Mouse (Mus musculus) embryonic facial prominence, embryonic 12.5 days (tissue): ENCODE results near the gene Ucp1. TPM values are rescaled to one million over a fixed set of nuclear protein-coding genes. Genes with fewer than 3 reads are reported as not detected.
"Not testable (repeated sequence)": the region's sequence is repeated elsewhere in the genome, so short reads cannot be mapped to it uniquely, and the experiment has no call there.

Experiments used
- ATAC-seq: fragments of 200-750 bp; cut with Nextera tagmentation; 2 replicates; pipeline ENCODE4 v1.8.0; 2017; ENCODE audit not compliant: insufficient number of reproducible peaks, insufficient read depth, low FRiP score, low TSS enrichment
- H3K27ac ChIP-seq: fragments of 300-500 bp; sonication (generic); 2 replicates; pipeline ENCODE4 v1.5.1; 2016; ENCODE audit warnings: mild to moderate bottlenecking
- H3K27me3 ChIP-seq: fragments of 300-500 bp; sonication (generic); 2 replicates; pipeline ENCODE4 v1.6.1; 2016; ENCODE audit warnings: mild to moderate bottlenecking, moderate library complexity
- H3K36me3 ChIP-seq: fragments of 300-500 bp; sonication (generic); 2 replicates; pipeline ENCODE4 v1.6.1; 2016; ENCODE audit warnings: mild to moderate bottlenecking
- H3K4me1 ChIP-seq: fragments of 300-500 bp; sonication (generic); 2 replicates; pipeline ENCODE4 v1.6.1; 2016
- H3K4me2 ChIP-seq: fragments of 300-500 bp; sonication (generic); replicated peaks from 2 replicates; pipeline ENCODE4 v1.6.1; 2016; ENCODE audit warnings: mild to moderate bottlenecking, moderate library complexity
- H3K4me3 ChIP-seq: fragments of 300-500 bp; sonication (generic); 2 replicates; pipeline ENCODE4 v1.5.1; 2016; ENCODE audit warnings: mild to moderate bottlenecking
- H3K9ac ChIP-seq: fragments of 300-500 bp; sonication (generic); 2 replicates; pipeline ENCODE4 v1.6.1; 2016; ENCODE audit warnings: mild to moderate bottlenecking, moderate library complexity
- H3K9me3 ChIP-seq: fragments of 300-500 bp; sonication (generic); 2 replicates; pipeline ENCODE4 v1.6.1; 2016; ENCODE audit warnings: mild to moderate bottlenecking, moderate library complexity
- WGBS: fragments of 180-500 bp; shearing (Covaris S2); methylation state at CpG from one replicate; pipeline ENCODE4 v1.1.7; 2016; 5-methylcytosine and 5-hydroxymethylcytosine counted together
- polyA plus RNA-seq: library from polyadenylated mRNA; unstranded; fragments of >200 nt; fragmentation: Nextera tagmentation; extraction: Ambion mirVana; gene quantifications from 2 replicates; pipeline ENCODE4 v1.2.1, GENCODE M21; 2016

Ucp1 gene
- polyA plus RNA-seq, 1 experiment from 2014 or later = not detected

GRCm38 (mm10) chr8:83285391-83285790 is 4.8 kb upstream of the Ucp1 start:
- no peak overlapping the region for H3K27ac ChIP-seq
- no peak overlapping the region for H3K4me3 ChIP-seq
- H3K27me3 ChIP-seq = peaks cover 17% of the 10 kb centered on the region
- no peak for ATAC-seq
- H3K9me3 ChIP-seq = no peaks in the 10 kb centered on the region
- H3K4me1 ChIP-seq = no peaks in the 10 kb centered on the region
- no peaks in the 10 kb centered on the region for H3K36me3 ChIP-seq
- no peak overlapping the region for H3K9ac ChIP-seq
- H3K4me2 ChIP-seq = no peak overlapping the region
- 83% methylated on average over 8 of the region's 8 CpGs for WGBS

- Histone ChIP-seq H3K4me2 (no peak overlapping the region), H3K4me3 (no peak overlapping the region), H3K27me3 (no peaks in the 10 kb centered on the region), H3K9ac (no peak overlapping the region), H3K9me3 (no peaks in the 10 kb centered on the region), H3K27ac (no peak overlapping the region), H3K36me3 (no peaks in the 10 kb centered on the region), H3K4me1 (no peaks in the 10 kb centered on the region)
- WGBS = 63% methylated on average over 4 of the region's 4 CpGs
- no peak for ATAC-seq
These were observed 7.2 kb downstream of the Ucp1 start for GRCm38 (mm10) chr8:83297375-83297774.

DNA sequence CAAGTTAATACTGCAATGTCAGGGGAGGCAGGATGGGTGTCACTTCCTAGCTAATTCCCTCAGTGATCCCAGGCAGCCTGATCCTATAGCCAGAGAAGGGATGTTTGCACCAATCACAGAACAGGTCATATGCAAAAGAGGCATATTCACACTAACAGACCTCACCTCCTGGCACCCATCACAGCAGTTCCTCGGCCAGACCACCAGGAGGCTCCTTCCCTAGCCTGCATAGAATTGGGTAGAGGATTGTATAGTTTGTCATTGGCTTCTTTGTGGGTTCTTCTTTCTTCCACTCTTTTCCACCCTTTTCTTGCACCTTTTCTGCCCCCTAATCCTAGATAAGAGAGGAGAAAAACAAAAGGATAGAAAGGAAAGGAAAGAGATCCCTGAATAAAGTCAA is 10.0 kb downstream of the Ucp1 start:
- ATAC-seq = no peak
- Histone ChIP-seq H3K4me2 (no peak overlapping the region), H3K36me3 (no peaks in the 10 kb centered on the region), H3K4me1 (no peaks in the 10 kb centered on the region), H3K4me3 (no peak overlapping the region), H3K9me3 (no peaks in the 10 kb centered on the region), H3K27ac (no peak overlapping the region), H3K27me3 (no peaks in the 10 kb centered on the region), H3K9ac (no peak overlapping the region)
- 72% methylated on average over 1 of the region's 1 CpGs for WGBS

- Histone ChIP-seq H3K36me3 (no peaks in the 10 kb centered on the region), H3K27ac (no peak overlapping the region), H3K4me1 (no peaks in the 10 kb centered on the region), H3K4me2 (no peak overlapping the region), H3K9me3 (no peaks in the 10 kb centered on the region), H3K9ac (no peak overlapping the region), H3K4me3 (no peak overlapping the region), H3K27me3 (no peaks in the 10 kb centered on the region)
- no peak for ATAC-seq
- 93% methylated on average over 1 of the region's 1 CpGs for WGBS
These were observed 14.8 kb downstream of the Ucp1 start for GRCm38 (mm10) chr8:83304946-83305345.

DNA sequence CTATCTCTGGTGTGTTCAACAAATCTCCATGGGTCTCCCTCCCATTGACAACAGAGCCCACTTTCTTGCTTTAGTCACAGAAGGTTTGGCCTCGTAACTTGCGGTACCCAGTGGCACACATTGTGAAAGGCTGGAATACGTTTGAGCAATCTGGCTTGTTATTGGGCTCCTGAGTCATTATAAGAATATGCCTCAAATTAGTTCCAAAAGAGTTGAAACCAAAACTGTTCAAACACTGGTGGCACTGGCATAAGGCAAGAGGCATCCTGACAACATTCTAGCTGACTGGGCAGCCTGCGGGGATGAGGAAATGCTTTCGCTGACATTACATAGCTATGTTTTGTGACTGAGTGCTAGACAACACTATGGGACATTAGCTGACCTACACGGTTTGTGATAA is 19.7 kb downstream of the Ucp1 start:
- H3K4me1 ChIP-seq = no peaks in the 10 kb centered on the region
- 79% methylated on average over 6 of the region's 6 CpGs for WGBS
- H3K9ac ChIP-seq = no peak overlapping the region
- 0 out of 2 replicates have a peak, but pooled peaks cover 3% of the 10 kb centered on the region for H3K36me3 ChIP-seq
- no peaks in the 10 kb centered on the region for H3K9me3 ChIP-seq
- H3K4me2 ChIP-seq = no peak overlapping the region
- H3K4me3 ChIP-seq = no peak overlapping the region
- ATAC-seq = no peak
- H3K27ac ChIP-seq = no peak overlapping the region
- no peaks in the 10 kb centered on the region for H3K27me3 ChIP-seq

- not testable (repeated sequence) for H3K27ac ChIP-seq, H3K4me2 ChIP-seq, ATAC-seq, H3K4me3 ChIP-seq, H3K4me1 ChIP-seq, H3K9ac ChIP-seq, H3K27me3 ChIP-seq, H3K9me3 ChIP-seq
- peaks cover 21% of the 10 kb centered on the region; the same call in 1 of the 2 replicates for H3K36me3 ChIP-seq
- 53% methylated on average over 4 of the region's 4 CpGs for WGBS
These were observed 24.9 kb downstream of the Ucp1 start for GRCm38 (mm10) chr8:83315084-83315483.

DNA sequence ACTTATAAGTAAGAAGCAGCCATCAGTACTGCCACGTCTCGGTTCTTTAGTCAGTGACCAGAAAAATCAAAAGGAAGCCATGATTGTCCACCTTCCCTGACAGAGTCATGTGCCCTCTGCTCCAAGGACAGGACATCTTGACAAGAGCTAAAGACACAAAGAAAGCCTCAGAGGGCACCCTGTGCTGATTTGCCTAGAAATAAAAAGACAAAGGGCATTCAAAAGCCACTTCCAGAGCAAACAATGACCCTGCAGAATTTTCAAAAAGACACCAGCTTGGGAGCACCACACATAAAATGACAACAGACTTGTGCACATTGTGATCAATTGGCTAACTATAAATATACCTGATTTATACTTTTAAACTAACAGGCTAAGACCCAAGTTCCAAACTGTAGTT is 25.5 kb downstream of the Ucp1 start:
- H3K27ac ChIP-seq = no peak overlapping the region
- ATAC-seq = no peak
- H3K36me3 ChIP-seq = peaks cover 24% of the 10 kb centered on the region; the same call in 1 of the 2 replicates
- no peaks in the 10 kb centered on the region for H3K9me3 ChIP-seq
- no peaks in the 10 kb centered on the region for H3K27me3 ChIP-seq
- H3K4me2 ChIP-seq = no peak overlapping the region
- H3K4me1 ChIP-seq = peaks cover 8% of the 10 kb centered on the region; the same call in 1 of the 2 replicates
- H3K9ac ChIP-seq = no peak overlapping the region
- 44% methylated on average over 2 of the region's 2 CpGs for WGBS
- H3K4me3 ChIP-seq = no peak overlapping the region

GRCm38 (mm10) chr8:83320543-83320942 is 30.4 kb downstream of the Ucp1 start:
- Histone ChIP-seq H3K4me1 (peaks cover 7% of the 10 kb centered on the region; the same call in 1 of the 2 replicates), H3K36me3 (peaks cover 38% of the 10 kb centered on the region), H3K27me3 (no peaks in the 10 kb centered on the region), H3K4me3 (no peak overlapping the region), H3K4me2 (no peak overlapping the region), H3K9ac (no peak overlapping the region), H3K9me3 (no peaks in the 10 kb centered on the region), H3K27ac (0 out of 2 replicates have a peak overlapping the region, but pooled peaks have one; percentile 65)
- 0 out of 2 replicates have a peak, but pooled peaks have one; percentile 60 for ATAC-seq
- WGBS = 28% methylated on average over 3 of the region's 3 CpGs

- H3K4me1 ChIP-seq = 0 out of 2 replicates have a peak, but pooled peaks cover 5% of the 10 kb centered on the region
- H3K9me3 ChIP-seq = no peaks in the 10 kb centered on the region
- H3K27ac ChIP-seq = no peak overlapping the region
- no peak overlapping the region for H3K9ac ChIP-seq
- H3K36me3 ChIP-seq = peaks cover 38% of the 10 kb centered on the region
- H3K4me3 ChIP-seq = no peak overlapping the region
- WGBS = 88% methylated on average over 6 of the region's 6 CpGs
- no peak overlapping the region for H3K4me2 ChIP-seq
- H3K27me3 ChIP-seq = no peaks in the 10 kb centered on the region
- no peak for ATAC-seq
These were observed 32.2 kb downstream of the Ucp1 start for GRCm38 (mm10) chr8:83322374-83322773.

- H3K27me3 ChIP-seq = no peaks in the 10 kb centered on the region
- H3K4me2 ChIP-seq = no peak overlapping the region
- H3K9me3 ChIP-seq = no peaks in the 10 kb centered on the region
- no peak for ATAC-seq
- H3K4me3 ChIP-seq = no peak overlapping the region
- H3K9ac ChIP-seq = no peak overlapping the region
- H3K27ac ChIP-seq = no peak overlapping the region
- 0 out of 2 replicates have a peak, but pooled peaks cover 5% of the 10 kb centered on the region for H3K4me1 ChIP-seq
- peaks cover 34% of the 10 kb centered on the region for H3K36me3 ChIP-seq
- WGBS = 89% methylated on average over 2 of the region's 2 CpGs
These were observed 32.9 kb downstream of the Ucp1 start for GRCm38 (mm10) chr8:83323056-83323455.

- Histone ChIP-seq H3K27ac (no peak overlapping the region), H3K4me2 (no peak overlapping the region), H3K9ac (no peak overlapping the region), H3K4me3 (no peak overlapping the region), H3K9me3 (no peaks in the 10 kb centered on the region), H3K4me1 (no peaks in the 10 kb centered on the region), H3K27me3 (no peaks in the 10 kb centered on the region), H3K36me3 (peaks cover 13% of the 10 kb centered on the region; the same call in 1 of the 2 replicates)
- no peak for ATAC-seq
- WGBS = 86% methylated on average over 5 of the region's 5 CpGs
These were observed 37.7 kb downstream of the Ucp1 start for GRCm38 (mm10) chr8:83327889-83328288.

DNA sequence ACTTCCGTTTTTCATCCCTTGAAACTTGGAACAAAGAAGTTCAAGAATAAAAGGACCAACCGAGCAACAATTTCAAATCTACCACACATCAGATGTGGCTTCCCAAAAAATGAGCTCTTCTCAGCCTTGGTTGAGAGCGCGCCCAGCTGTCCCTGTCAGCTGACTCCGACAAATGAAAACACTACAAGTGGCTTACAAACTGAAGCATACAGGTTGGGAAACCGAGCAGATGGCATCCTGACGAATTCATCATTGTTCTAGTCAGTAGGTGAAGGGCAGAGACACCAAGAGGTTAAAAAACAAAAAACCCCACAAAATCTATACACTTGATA is 41.4 kb downstream of the Ucp1 start:
- no peak for ATAC-seq
- Histone ChIP-seq H3K36me3 (peaks cover 13% of the 10 kb centered on the region; the same call in 1 of the 2 replicates), H3K4me2 (peak overlapping the region; percentile 81), H3K27ac (no peak overlapping the region), H3K9me3 (no peaks in the 10 kb centered on the region), H3K9ac (peak overlapping the region; percentile 72), H3K4me1 (no peaks in the 10 kb centered on the region), H3K27me3 (0 out of 2 replicates have a peak, but pooled peaks cover 5% of the 10 kb centered on the region), H3K4me3 (peak overlapping the region; percentile 91)
- WGBS = 9% methylated on average over 7 of the region's 7 CpGs
